Mouse (Mus musculus): ENCODE results near the gene Nav2. TPM values are rescaled to one million over a fixed set of nuclear protein-coding genes. Genes with fewer than 3 reads are reported as not detected.
A peak's percentile ranks its signal among the peaks of the same experiment; 100 is the strongest.

Nav2 gene
- polyA plus RNA-seq, 1 experiment from 2014 or later: 6.0 TPM

GRCm38 (mm10) chr7:48898416-48898815 lies 10.1 kb upstream of the Nav2 start:
- Histone ChIP-seq H3K27ac (replicated peaks) (no peak overlapping the region), H3K27me3 (ENCODE audit: control insufficient read depth, insufficient read depth, low read length) (no peaks in the 10 kb centered on the region), H3K36me3 (ENCODE audit: control insufficient read depth, insufficient read depth, low read length) (no peaks in the 10 kb centered on the region), H3K4me3 (ENCODE audit: low read depth, low read length) (no peak overlapping the region), H3K4me1 (replicated peaks; ENCODE audit: control insufficient read depth, insufficient read depth) (no peaks in the 10 kb centered on the region), H3K9me3 (ENCODE audit: control insufficient read depth, low read length) (no peaks in the 10 kb centered on the region), H3K4me2 (replicated peaks; ENCODE audit: low read depth) (no peak overlapping the region), H3K9ac (ENCODE audit: low read length) (no peak overlapping the region)
- no peak for ATAC-seq (ENCODE audit: low FRiP score, low TSS enrichment)
- TF ChIP-seq EP300 (optimal IDR thresholded peaks at IDR 0.05): no peak
- no peak for TF ChIP-seq CTCF (IDR thresholded peaks at IDR 0.05; ENCODE audit: low read depth)
- DNase-seq (ENCODE audit: low spot score): no peak
- WGBS: 66% methylated on average over 9 of the region's 9 CpGs

- no peak overlapping the region for H3K9ac ChIP-seq (ENCODE audit: low read length)
- ATAC-seq (ENCODE audit: low FRiP score, low TSS enrichment) (no peak), DNase-seq (ENCODE audit: low spot score) (no peak)
- TF ChIP-seq CTCF (IDR thresholded peaks at IDR 0.05; ENCODE audit: low read depth) (no peak), EP300 (optimal IDR thresholded peaks at IDR 0.05) (no peak)
- H3K27ac ChIP-seq (replicated peaks): no peak overlapping the region
- WGBS: 62% methylated on average over 8 of the region's 8 CpGs
- H3K27me3 ChIP-seq (ENCODE audit: control insufficient read depth, insufficient read depth, low read length): no peaks in the 10 kb centered on the region
- H3K4me3 ChIP-seq (ENCODE audit: low read depth, low read length): no peak overlapping the region
- H3K4me2 ChIP-seq (replicated peaks; ENCODE audit: low read depth): no peak overlapping the region
- H3K36me3 ChIP-seq (ENCODE audit: control insufficient read depth, insufficient read depth, low read length): no peaks in the 10 kb centered on the region
- H3K9me3 ChIP-seq (ENCODE audit: control insufficient read depth, low read length): no peaks in the 10 kb centered on the region
- H3K4me1 ChIP-seq (replicated peaks; ENCODE audit: control insufficient read depth, insufficient read depth): no peaks in the 10 kb centered on the region
Measured at GRCm38 (mm10) chr7:48900408-48901167, 7.9 kb upstream of the Nav2 start.

- Histone ChIP-seq H3K4me2 (replicated peaks; ENCODE audit: low read depth) (no peak overlapping the region), H3K4me1 (replicated peaks; ENCODE audit: control insufficient read depth, insufficient read depth) (no peaks in the 10 kb centered on the region), H3K27me3 (ENCODE audit: control insufficient read depth, insufficient read depth, low read length) (no peaks in the 10 kb centered on the region), H3K27ac (replicated peaks) (no peak overlapping the region), H3K4me3 (ENCODE audit: low read depth, low read length) (no peak overlapping the region), H3K9me3 (ENCODE audit: control insufficient read depth, low read length) (no peaks in the 10 kb centered on the region), H3K36me3 (ENCODE audit: control insufficient read depth, insufficient read depth, low read length) (no peaks in the 10 kb centered on the region), H3K9ac (ENCODE audit: low read length) (no peak overlapping the region)
- no peak for TF ChIP-seq CTCF (IDR thresholded peaks at IDR 0.05; ENCODE audit: low read depth)
- ATAC-seq (ENCODE audit: low FRiP score, low TSS enrichment) (no peak), DNase-seq (ENCODE audit: low spot score) (no peak)
- WGBS: 47% methylated on average over 2 of the region's 2 CpGs
Measured at GRCm38 (mm10) chr7:48902454-48902853, 6.1 kb upstream of the Nav2 start.

- H3K36me3 ChIP-seq (ENCODE audit: control insufficient read depth, insufficient read depth, low read length): no peaks in the 10 kb centered on the region
- TF ChIP-seq CTCF (IDR thresholded peaks at IDR 0.05; ENCODE audit: low read depth) (no peak), EP300 (optimal IDR thresholded peaks at IDR 0.05) (no peak)
- H3K27ac ChIP-seq (replicated peaks): no peak overlapping the region
- H3K9me3 ChIP-seq (ENCODE audit: control insufficient read depth, low read length): no peaks in the 10 kb centered on the region
- H3K9ac ChIP-seq (ENCODE audit: low read length): no peak overlapping the region
- H3K27me3 ChIP-seq (ENCODE audit: control insufficient read depth, insufficient read depth, low read length): no peaks in the 10 kb centered on the region
- H3K4me1 ChIP-seq (replicated peaks; ENCODE audit: control insufficient read depth, insufficient read depth): no peaks in the 10 kb centered on the region
- no peak overlapping the region for H3K4me2 ChIP-seq (replicated peaks; ENCODE audit: low read depth)
- no peak overlapping the region for H3K4me3 ChIP-seq (ENCODE audit: low read depth, low read length)
- WGBS: 49% methylated on average over 4 of the region's 4 CpGs
- DNase-seq (ENCODE audit: low spot score): no peak
- ATAC-seq (ENCODE audit: low FRiP score, low TSS enrichment): no peak
Measured at GRCm38 (mm10) chr7:48909342-48909671, 791 bp downstream of the Nav2 start.

GRCm38 (mm10) chr7:48910282-48910681 lies 1.8 kb downstream of the Nav2 start:
- 56% methylated on average over 6 of the region's 6 CpGs for WGBS

GRCm38 (mm10) chr7:48911146-48911545 lies 2.6 kb downstream of the Nav2 start:
- no peak overlapping the region for H3K9ac ChIP-seq (ENCODE audit: low read length)
- no peaks in the 10 kb centered on the region for H3K36me3 ChIP-seq (ENCODE audit: control insufficient read depth, insufficient read depth, low read length)
- no peaks in the 10 kb centered on the region for H3K9me3 ChIP-seq (ENCODE audit: control insufficient read depth, low read length)
- no peak for TF ChIP-seq EP300 (optimal IDR thresholded peaks at IDR 0.05)
- TF ChIP-seq CTCF (IDR thresholded peaks at IDR 0.05; ENCODE audit: low read depth): no peak
- H3K4me1 ChIP-seq (replicated peaks; ENCODE audit: control insufficient read depth, insufficient read depth): no peaks in the 10 kb centered on the region
- H3K4me2 ChIP-seq (replicated peaks; ENCODE audit: low read depth): no peak overlapping the region
- H3K4me3 ChIP-seq (ENCODE audit: low read depth, low read length): no peak overlapping the region
- H3K27ac ChIP-seq (replicated peaks): no peak overlapping the region
- DNase-seq (ENCODE audit: low spot score) (no peak), ATAC-seq (ENCODE audit: low FRiP score, low TSS enrichment) (no peak)
- no peaks in the 10 kb centered on the region for H3K27me3 ChIP-seq (ENCODE audit: control insufficient read depth, insufficient read depth, low read length)

More at GRCm38 (mm10) chr7:48910282-48910681, 1.8 kb downstream of the Nav2 start:
- Histone ChIP-seq H3K36me3 (ENCODE audit: control insufficient read depth, insufficient read depth, low read length) (no peaks in the 10 kb centered on the region), H3K4me2 (replicated peaks; ENCODE audit: low read depth) (no peak overlapping the region), H3K9ac (ENCODE audit: low read length) (no peak overlapping the region), H3K27ac (replicated peaks) (peak overlapping the region; percentile 49; the same call in 1 of the 2 replicates), H3K27me3 (ENCODE audit: control insufficient read depth, insufficient read depth, low read length) (no peaks in the 10 kb centered on the region), H3K4me3 (ENCODE audit: low read depth, low read length) (no peak overlapping the region), H3K4me1 (replicated peaks; ENCODE audit: control insufficient read depth, insufficient read depth) (no peaks in the 10 kb centered on the region), H3K9me3 (ENCODE audit: control insufficient read depth, low read length) (no peaks in the 10 kb centered on the region)
- DNase-seq (ENCODE audit: low spot score) (no peak), ATAC-seq (ENCODE audit: low FRiP score, low TSS enrichment) (no peak)
- TF ChIP-seq EP300 (optimal IDR thresholded peaks at IDR 0.05) (no peak), CTCF (IDR thresholded peaks at IDR 0.05; ENCODE audit: low read depth) (no peak)
